Mouse (Mus musculus) MEL (cell line): ENCODE data around the gene Arid5b. TPM values are rescaled to one million over a fixed set of nuclear protein-coding genes. Genes with fewer than 3 reads are reported as not detected.

Experiments
- DNase-seq: peaks from one replicate; pipeline ENCODE4 v3.0.0; 2011; ENCODE audit warnings: low read depth, low spot score
- H3K27ac ChIP-seq: 2 replicates; pipeline ENCODE4 v1.5.1; 2012; ENCODE audit warnings: low read depth, mild to moderate bottlenecking, control low read depth, low read length, moderate library complexity; ENCODE audit not compliant: control insufficient read depth
- H3K27me3 ChIP-seq, 2 experiments: fragments of 150-350 bp in 1 of 2; sonication (generic) in 1 of 2; 2 replicates each; pipeline ENCODE4 v1.6.1; 2012; ENCODE audit warnings: low read length in 2 of 2, mild to moderate bottlenecking in 2 of 2, improper control_type of control experiment in 1 of 2, moderate library complexity in 1 of 2; ENCODE audit not compliant: insufficient read depth in 2 of 2, control insufficient read depth in 1 of 2
- H3K36me3 ChIP-seq, 2 experiments: 2 replicates each; pipeline ENCODE4 v1.6.1; 2012 to 2014; ENCODE audit warnings: low read length in 2 of 2, improper control_type of control experiment in 1 of 2, inconsistent platforms in 1 of 2, mild to moderate bottlenecking in 1 of 2; ENCODE audit not compliant: insufficient read depth in 2 of 2, control insufficient read depth in 1 of 2
- H3K4me1 ChIP-seq, 2 experiments: fragments of 150-350 bp in 1 of 2; sonication (generic) in 1 of 2; 2 replicates each; pipeline ENCODE4 v1.6.1; 2012; ENCODE audit warnings: low read length in 2 of 2, improper control_type of control experiment in 1 of 2, mild to moderate bottlenecking in 1 of 2; ENCODE audit not compliant: insufficient read depth in 2 of 2, control insufficient read depth in 1 of 2
- H3K4me3 ChIP-seq, 2 experiments: fragments of 150-350 bp in 1 of 2; sonication (generic) in 1 of 2; 2 replicates each; pipeline ENCODE4 v1.5.1; 2012; ENCODE audit warnings: low read depth in 2 of 2, low read length in 2 of 2, mild to moderate bottlenecking in 2 of 2, moderate library complexity in 2 of 2, control low read depth in 1 of 2, improper control_type of control experiment in 1 of 2; ENCODE audit not compliant: control insufficient read depth in 1 of 2, insufficient read depth in 1 of 2
- H3K79me2 ChIP-seq: 2 replicates; pipeline ENCODE4 v1.6.1; 2012; ENCODE audit warnings: mild to moderate bottlenecking, low read length, moderate library complexity; ENCODE audit not compliant: control insufficient read depth, poor library complexity, insufficient read depth
- H3K9ac ChIP-seq: 2 replicates; pipeline ENCODE4 v1.6.1; 2012; ENCODE audit warnings: low read depth, mild to moderate bottlenecking, control low read depth, low read length, moderate library complexity; ENCODE audit not compliant: control insufficient read depth, poor library complexity, severe bottlenecking
- H3K9me3 ChIP-seq: fragments of 150-350 bp; sonication (generic); replicated peaks from 2 replicates; pipeline ENCODE4 v1.6.1; 2012; ENCODE audit warnings: mild to moderate bottlenecking, low read length, improper control_type of control experiment, moderate library complexity; ENCODE audit not compliant: insufficient read depth
- BHLHE40 ChIP-seq: IDR thresholded peaks from 2 replicates; pipeline ENCODE4 v1.6.1; 2012; ENCODE audit warnings: low read depth, mild to moderate bottlenecking, inconsistent platforms, low read length, improper control_type of control experiment, borderline replicate concordance
- CHD1 ChIP-seq: IDR thresholded peaks from 2 replicates; pipeline ENCODE4 v1.6.1; 2012; ENCODE audit warnings: low read depth, mild to moderate bottlenecking, inconsistent platforms, low read length, improper control_type of control experiment
- CHD2 ChIP-seq: IDR thresholded peaks from 2 replicates; pipeline ENCODE4 v1.6.1; 2011; ENCODE audit warnings: low read length, improper control_type of control experiment
- EP300 ChIP-seq, 2 experiments: IDR thresholded peaks; 2 replicates each; pipeline ENCODE4 v1.6.1; 2011; ENCODE audit warnings: improper control_type of control experiment in 2 of 2, low read length in 2 of 2, low read depth in 1 of 2, mild to moderate bottlenecking in 1 of 2
- ETS1 ChIP-seq: IDR thresholded peaks from 2 replicates; pipeline ENCODE4 v1.6.1; 2012; ENCODE audit warnings: low read depth, mild to moderate bottlenecking, inconsistent platforms, low read length, improper control_type of control experiment, moderate library complexity
- GABPA ChIP-seq: IDR thresholded peaks from 2 replicates; pipeline ENCODE4 v1.6.1; 2012; ENCODE audit warnings: low read depth, mild to moderate bottlenecking, inconsistent platforms, low read length, improper control_type of control experiment, moderate library complexity
- GATA1 ChIP-seq: IDR thresholded peaks from 2 replicates; pipeline ENCODE4 v1.6.1; 2011; ENCODE audit warnings: low read depth, low read length, improper control_type of control experiment
- MAFK ChIP-seq: IDR thresholded peaks from 2 replicates; pipeline ENCODE4 v1.6.1; 2011; ENCODE audit warnings: low read depth, mild to moderate bottlenecking, low read length, improper control_type of control experiment, borderline replicate concordance
- MAZ ChIP-seq: IDR thresholded peaks from 2 replicates; pipeline ENCODE4 v1.6.1; 2012; ENCODE audit warnings: low read depth, mild to moderate bottlenecking, inconsistent platforms, low read length, improper control_type of control experiment
- MEF2A ChIP-seq: IDR thresholded peaks from 2 replicates; pipeline ENCODE4 v1.6.1; 2014; ENCODE audit warnings: low read depth, mild to moderate bottlenecking, inconsistent platforms, low read length, improper control_type of control experiment; ENCODE audit not compliant: poor library complexity, insufficient replicate concordance, severe bottlenecking; ENCODE audit errors: extremely low read depth
- MXI1 ChIP-seq: IDR thresholded peaks from 2 replicates; pipeline ENCODE4 v1.6.1; 2011; ENCODE audit warnings: mild to moderate bottlenecking, low read depth, low read length, improper control_type of control experiment
- MYB ChIP-seq: IDR thresholded peaks from 2 replicates; pipeline ENCODE4 v1.6.1; 2011; ENCODE audit warnings: mild to moderate bottlenecking, low read depth, low read length, improper control_type of control experiment
- NRF1 ChIP-seq: IDR thresholded peaks from 2 replicates; pipeline ENCODE4 v1.6.1; 2014; ENCODE audit warnings: low read depth, mild to moderate bottlenecking, inconsistent platforms, low read length, improper control_type of control experiment, moderate library complexity; ENCODE audit not compliant: poor library complexity, insufficient read depth, severe bottlenecking
- POLR2AphosphoS2 ChIP-seq: IDR thresholded peaks from 2 replicates; pipeline ENCODE4 v1.6.1; 2011; ENCODE audit warnings: low read length, improper control_type of control experiment
- POLR2AphosphoS5 ChIP-seq: IDR thresholded peaks from 2 replicates; pipeline ENCODE4 v1.6.1; 2012; ENCODE audit warnings: low read depth, borderline replicate concordance, mild to moderate bottlenecking, inconsistent platforms, low read length, moderate library complexity, mixed read lengths
- RCOR1 ChIP-seq: IDR thresholded peaks from 2 replicates; pipeline ENCODE4 v1.6.1; 2012; ENCODE audit warnings: low read depth, mild to moderate bottlenecking, inconsistent platforms, low read length, improper control_type of control experiment
- TAL1 ChIP-seq: IDR thresholded peaks from 2 replicates; pipeline ENCODE4 v1.6.1; 2012; ENCODE audit warnings: mild to moderate bottlenecking, inconsistent platforms, low read length, moderate library complexity, mixed read lengths
- TBP ChIP-seq: IDR thresholded peaks from 2 replicates; pipeline ENCODE4 v1.8.0; 2011; ENCODE audit warnings: low read depth, low read length, improper control_type of control experiment
- TCF12 ChIP-seq: IDR thresholded peaks from 2 replicates; pipeline ENCODE4 v1.6.1; 2014; ENCODE audit warnings: low read depth, mild to moderate bottlenecking, inconsistent platforms, low read length, improper control_type of control experiment, moderate library complexity
- USF1 ChIP-seq: IDR thresholded peaks from 2 replicates; pipeline ENCODE4 v1.6.1; 2014; ENCODE audit warnings: low read depth, mild to moderate bottlenecking, inconsistent platforms, low read length, improper control_type of control experiment, moderate library complexity
- USF2 ChIP-seq, 2 experiments: IDR thresholded peaks; 2 replicates each; pipeline ENCODE4 v1.6.1; 2011 to 2012; ENCODE audit warnings: improper control_type of control experiment in 2 of 2, low read length in 2 of 2, borderline replicate concordance in 1 of 2, inconsistent platforms in 1 of 2, low read depth in 1 of 2, mild to moderate bottlenecking in 1 of 2; ENCODE audit not compliant: insufficient read depth in 1 of 2
- ZKSCAN1 ChIP-seq: IDR thresholded peaks from 2 replicates; pipeline ENCODE4 v1.6.1; 2012; ENCODE audit warnings: low read depth, mild to moderate bottlenecking, inconsistent platforms, low read length, improper control_type of control experiment, moderate library complexity
- ZNF384 ChIP-seq: IDR thresholded peaks from 2 replicates; pipeline ENCODE4 v1.6.1; 2012; ENCODE audit warnings: low read depth, mild to moderate bottlenecking, inconsistent platforms, low read length, improper control_type of control experiment
- polyA plus RNA-seq, 2 experiments: library from polyadenylated mRNA; stranded (reverse) in 1 of 2; unstranded in 1 of 2; fragments of >175 nt in 1 of 2; fragments of >200 nt in 1 of 2; gene quantifications; 2 replicates each; pipeline versions ENCODE4 v1.2.1 to v1.2.4; 2012; ENCODE audit warnings: low replicate concordance in 2 of 2, low read depth in 1 of 2; ENCODE audit not compliant: insufficient read length in 2 of 2, insufficient read depth in 1 of 2, missing spikeins in 1 of 2
- total RNA-seq: library from RNA; depleted of rRNA; stranded (reverse); fragments of 300-350 nt; gene quantifications from 2 replicates; pipeline ENCODE4 v1.2.3, GENCODE M21; 2012

The Arid5b gene
- total and polyA plus RNA-seq, 3 experiments: 0.03 TPM; not detected in 2

DNA sequence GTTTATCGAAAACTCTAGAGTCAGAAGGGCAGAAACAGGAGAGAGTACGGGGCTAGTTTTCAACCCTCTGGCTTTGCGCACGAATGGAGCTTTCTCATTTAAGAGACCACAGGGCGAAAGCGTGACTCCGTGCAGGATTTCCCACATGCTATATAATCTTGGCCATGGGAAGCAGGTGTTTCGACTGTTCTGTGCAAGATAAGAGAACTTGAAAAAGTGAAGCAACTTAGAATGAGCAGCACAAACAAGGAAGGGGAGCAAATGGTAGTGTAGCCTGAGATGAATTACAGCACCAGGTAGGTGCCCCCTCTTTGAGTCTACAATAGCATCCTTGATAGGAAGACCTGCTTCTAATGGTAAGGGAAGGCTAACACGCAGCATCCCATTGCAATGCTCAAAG is 118.8 kb downstream of the Arid5b start:
- TF ChIP-seq BHLHE40: no peak
- no peak for TF ChIP-seq ZNF384
- peak; percentile 33 for TF ChIP-seq TAL1
- TF ChIP-seq USF2 (IDR thresholded peaks at IDR 0.05; ENCODE audit: borderline replicate concordance in 1 of 2, insufficient read depth in 1 of 2, low read depth in 1 of 2, low read length in 2 of 2): no peak
- peak; percentile 44; the same call in 1 of the 2 replicates for TF ChIP-seq GATA1
- TF ChIP-seq NRF1: no peak
- TF ChIP-seq MAFK: no peak
- peak; percentile 62 for TF ChIP-seq RCOR1
- no peak for TF ChIP-seq CHD2
- 0 out of 2 replicates have a peak, but pooled peaks have one; percentile 5 for TF ChIP-seq TBP
- peak; percentile 52; the same call in 1 of the 2 replicates for TF ChIP-seq MXI1
- TF ChIP-seq USF1: no peak
- no peak for TF ChIP-seq POLR2AphosphoS2
- TF ChIP-seq MYB: no peak
- TF ChIP-seq CHD1: no peak
- TF ChIP-seq MAZ: no peak
- TF ChIP-seq EP300 (IDR thresholded peaks at IDR 0.05; ENCODE audit: low read depth in 1 of 2, low read length in 2 of 2): peak; percentile 43 to 63; a peak in 3 of 4 replicates
- TF ChIP-seq ETS1: peak; percentile 82
- TF ChIP-seq TCF12: peak; percentile 86
- Histone ChIP-seq H3K27me3 (no peaks in the 10 kb centered on the region), H3K79me2 (no peaks in the 10 kb centered on the region), H3K9me3 (no peaks in the 10 kb centered on the region), H3K36me3 (peaks cover 0 to 2% of the 10 kb centered on the region in 2 experiments; a peak in 2 of 4 replicates), H3K4me1 (peaks cover 2 to 11% of the 10 kb centered on the region in 2 experiments; a peak in 3 of 4 replicates), H3K27ac (no peak overlapping the region), H3K4me3 (no peak overlapping the region), H3K9ac (no peak overlapping the region)
- DNase-seq: peak; percentile 48

DNA sequence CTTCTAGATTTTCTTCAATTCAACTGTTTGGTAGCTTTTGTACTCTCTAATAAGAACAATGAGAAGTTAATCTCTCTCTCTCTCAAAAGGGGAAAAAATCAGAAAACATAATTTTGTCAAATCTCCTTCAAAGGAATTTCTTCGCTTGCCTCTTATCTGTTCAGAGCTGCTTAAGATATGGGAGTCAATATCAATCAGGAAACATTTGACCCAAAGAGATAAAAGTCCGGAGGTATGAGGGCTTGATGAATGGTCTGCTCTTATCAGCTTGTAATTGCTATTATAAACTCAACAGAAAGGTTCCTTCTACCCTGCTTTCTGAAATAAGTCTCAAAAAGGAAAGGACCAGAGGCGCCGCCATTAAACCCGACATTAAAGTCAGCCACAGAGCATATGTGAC is 120.0 kb downstream of the Arid5b start:
- DNase-seq: peak; percentile 16
- 0 out of 4 replicates have a peak overlapping the region, but pooled peaks of 1 of the 2 experiments have one; percentile 7 for H3K4me3 ChIP-seq
- no peak overlapping the region for H3K27ac ChIP-seq
- no peaks in the 10 kb centered on the region for H3K9me3 ChIP-seq
- H3K4me1 ChIP-seq: peaks cover 2 to 12% of the 10 kb centered on the region in 2 experiments; a peak in 3 of 4 replicates
- H3K27me3 ChIP-seq: no peaks in the 10 kb centered on the region
- no peaks in the 10 kb centered on the region; a peak in 2 of 4 replicates for H3K36me3 ChIP-seq
- TF ChIP-seq GABPA (no peak), ZKSCAN1 (no peak), EP300 (IDR thresholded peaks at IDR 0.05; ENCODE audit: low read depth in 1 of 2, low read length in 2 of 2) (peak; percentile 66 to 72), GATA1 (peak; percentile 75), MYB (no peak), MEF2A (no peak), MAZ (no peak), TBP (no peak), RCOR1 (peak; percentile 81), NRF1 (no peak), BHLHE40 (no peak), ETS1 (peak; percentile 38; the same call in 1 of the 2 replicates), TCF12 (peak; percentile 85), POLR2AphosphoS5 (no peak)
- TF ChIP-seq, all 39 proteins: peak for 5
- H3K79me2 ChIP-seq: no peaks in the 10 kb centered on the region
- no peak overlapping the region for H3K9ac ChIP-seq
